Mouse (Mus musculus) midbrain, embryonic 11.5 days (tissue): ENCODE data around the gene Jak3. TPM values are rescaled to one million over a fixed set of nuclear protein-coding genes. Genes with fewer than 3 reads are reported as not detected.

Source experiments
- ATAC-seq: fragments of 200-750 bp; cut with Nextera tagmentation; 2 replicates; pipeline ENCODE4 v1.8.0; 2017; ENCODE audit warnings: moderate TSS enrichment, moderate library complexity; ENCODE audit not compliant: low FRiP score
- DNase-seq: peaks from one replicate; pipeline ENCODE4 v3.0.0; 2015; ENCODE audit warnings: low spot score; ENCODE audit errors: missing footprints
- H3K27ac ChIP-seq: fragments of 300-500 bp; sonication (generic); 2 replicates; pipeline ENCODE4 v1.5.1; 2014; ENCODE audit warnings: low read depth, low read length
- H3K27me3 ChIP-seq: fragments of 300-500 bp; sonication (generic); 2 replicates; pipeline ENCODE4 v1.6.1; 2014; ENCODE audit warnings: mild to moderate bottlenecking, low read length, moderate library complexity, mixed read lengths; ENCODE audit not compliant: control insufficient read depth, insufficient read depth
- H3K36me3 ChIP-seq: fragments of 300-500 bp; sonication (generic); 2 replicates; pipeline ENCODE4 v1.6.1; 2014; ENCODE audit warnings: mild to moderate bottlenecking, low read length, moderate library complexity, mixed read lengths; ENCODE audit not compliant: control insufficient read depth, insufficient read depth
- H3K4me1 ChIP-seq: fragments of 300-500 bp; sonication (generic); 2 replicates; pipeline ENCODE4 v1.6.1; 2014; ENCODE audit warnings: low read length; ENCODE audit not compliant: control insufficient read depth, insufficient read depth
- H3K4me2 ChIP-seq: fragments of 300-500 bp; sonication (generic); 2 replicates; pipeline ENCODE4 v1.6.1; 2014; ENCODE audit warnings: mild to moderate bottlenecking, moderate library complexity
- H3K4me3 ChIP-seq: fragments of 300-500 bp; sonication (generic); 2 replicates; pipeline ENCODE4 v1.5.1; 2014; ENCODE audit warnings: low read depth, low read length
- H3K9ac ChIP-seq: fragments of 300-500 bp; sonication (generic); 2 replicates; pipeline ENCODE4 v1.6.1; 2014; ENCODE audit warnings: low read length
- H3K9me3 ChIP-seq: fragments of 300-500 bp; sonication (generic); 2 replicates; pipeline ENCODE4 v1.6.1; 2016; ENCODE audit warnings: low read length; ENCODE audit not compliant: control insufficient read depth
- WGBS: fragments of 180-500 bp; shearing (Covaris S2); extraction: QIAGEN DNeasy Blood & Tissue Kit; methylation state at CpG from one replicate; pipeline ENCODE4 v1.1.7; 2014; 5-methylcytosine and 5-hydroxymethylcytosine counted together
- polyA plus RNA-seq: library from polyadenylated mRNA; unstranded; fragments of >200 nt; fragmentation: Nextera tagmentation; extraction: Ambion mirVana; gene quantifications from 2 replicates; pipeline ENCODE4 v1.2.1, GENCODE M21; 2014

Gene Jak3
- polyA plus RNA-seq, 1 experiment from 2014 or later: 1.7 TPM

DNA sequence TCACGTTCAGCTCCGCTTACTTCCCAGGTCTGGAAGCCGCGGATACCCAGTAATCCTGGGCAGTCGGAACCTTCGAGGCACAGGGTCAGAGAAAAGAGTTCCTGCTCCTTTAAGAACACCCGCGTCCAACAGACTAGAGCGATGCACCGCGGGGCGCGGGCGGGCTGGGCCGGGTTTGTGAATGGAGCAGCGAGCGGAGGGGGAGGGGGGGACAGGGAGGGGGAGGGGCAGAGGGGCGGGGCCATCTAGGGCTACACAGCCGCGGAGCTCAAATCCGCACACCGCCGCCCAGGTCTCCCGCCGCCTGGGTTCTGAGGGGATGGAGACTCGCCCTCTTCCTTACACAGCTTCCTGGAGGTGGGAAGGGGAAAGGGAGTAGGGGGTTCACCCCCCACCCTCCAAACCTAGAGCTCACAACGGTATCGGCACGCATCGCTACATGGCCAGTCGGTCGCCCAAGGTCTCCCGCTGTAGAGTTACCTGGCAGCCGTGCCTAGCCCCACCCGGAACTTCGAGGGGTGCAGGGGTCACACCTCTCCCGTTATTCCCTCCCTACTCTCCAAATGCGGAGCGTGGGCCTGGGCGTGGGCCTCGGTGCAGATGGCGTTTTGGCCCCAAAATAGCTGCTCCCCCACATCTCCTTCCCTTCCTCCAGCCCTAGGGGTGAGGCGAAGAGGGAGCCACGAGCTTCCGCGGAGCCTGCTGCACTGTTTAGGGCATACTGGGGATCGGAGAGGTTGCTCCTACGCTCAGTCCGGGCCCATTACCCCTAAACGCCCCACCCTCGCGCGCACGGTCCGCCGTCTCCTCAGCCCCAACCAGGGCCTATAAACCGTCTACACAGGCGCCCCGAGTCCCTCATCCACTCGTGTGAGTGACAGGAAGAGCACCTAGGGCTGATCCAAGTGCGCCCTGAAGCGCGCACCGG lies 5.2 kb upstream of the Jak3 start:
- H3K9me3 ChIP-seq: no peaks in the 10 kb centered on the region
- peaks cover 20% of the 10 kb centered on the region for H3K4me1 ChIP-seq
- H3K27ac ChIP-seq: peak overlapping the region; percentile 48
- peak overlapping the region; percentile 98 for H3K4me2 ChIP-seq
- H3K36me3 ChIP-seq: no peaks in the 10 kb centered on the region
- H3K9ac ChIP-seq: peak overlapping the region; percentile 61
- peak overlapping the region; percentile 72 for H3K4me3 ChIP-seq
- WGBS: under 1% methylated on average over 56 of the region's 64 CpGs
- peak; percentile 96 for DNase-seq
- peak; percentile 58 for ATAC-seq
- H3K27me3 ChIP-seq: peaks cover 15% of the 10 kb centered on the region

DNA sequence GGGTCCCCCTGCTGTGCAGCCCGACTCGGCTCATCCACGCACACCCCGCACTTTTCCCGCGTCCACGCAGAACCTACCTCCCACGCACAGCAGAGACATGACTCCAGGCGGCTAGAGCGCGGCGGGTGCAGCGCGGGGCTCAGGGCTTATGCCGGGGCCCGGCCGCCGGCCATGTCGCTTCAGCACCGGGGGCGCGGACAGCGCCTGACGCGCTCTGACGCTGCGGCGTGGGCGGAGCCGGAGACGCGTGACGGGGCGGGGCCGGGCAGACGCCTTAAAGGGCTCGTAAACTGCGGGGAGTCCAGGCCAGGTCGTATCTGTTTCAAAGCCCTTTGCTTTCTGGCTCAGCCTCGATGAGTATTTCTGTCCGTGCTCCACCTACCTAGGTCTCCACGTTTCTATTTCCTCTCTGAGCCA lies 4.5 kb upstream of the Jak3 start, which contains the start of gene Unc13a:
Gene Unc13a, minus strand, starts transcription at position 209 of the 417 bp plus-strand sequence.
- Histone ChIP-seq H3K4me2 (peak within 1 kb of the TSS; percentile 98), H3K9me3 (no peaks in the 10 kb centered on the region), H3K27ac (peak within 1 kb of the TSS; percentile 48), H3K27me3 (peaks cover 18% of the 10 kb centered on the region), H3K36me3 (no peaks in the 10 kb centered on the region), H3K4me1 (peaks cover 22% of the 10 kb centered on the region), H3K4me3 (peak within 1 kb of the TSS; percentile 72), H3K9ac (peak within 1 kb of the TSS; percentile 61)
- ATAC-seq (peak; percentile 77), DNase-seq (peak; percentile 100)
- under 1% methylated on average over 42 of the region's 42 CpGs for WGBS

DNA sequence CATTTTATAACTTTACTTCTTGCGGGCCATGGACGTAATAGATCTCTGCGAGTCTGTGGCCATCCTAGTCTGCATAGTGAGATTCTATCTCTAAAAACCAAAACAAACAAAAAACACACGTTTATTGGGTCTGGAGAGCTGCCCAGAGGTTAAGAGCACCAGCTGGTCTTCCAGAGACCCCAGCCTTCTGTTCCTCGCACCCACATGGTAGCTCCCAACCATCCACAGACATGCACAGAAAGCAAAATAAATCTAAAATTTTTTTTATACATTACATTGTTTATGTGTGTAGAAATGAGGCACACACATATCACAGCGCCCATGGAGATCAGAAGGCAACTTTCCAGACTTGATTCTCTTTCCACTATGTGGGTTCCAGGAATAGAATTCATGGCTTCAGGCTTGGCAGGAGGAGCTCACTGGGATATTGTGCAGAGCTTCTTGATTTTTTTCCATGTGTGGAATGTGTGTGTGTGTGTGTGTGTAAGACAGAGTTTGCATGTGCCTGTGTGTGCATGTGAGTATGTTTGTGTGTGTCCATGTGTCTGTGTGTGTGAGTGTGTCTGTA lies 3.8 kb upstream of the Jak3 start:
- WGBS: 61% methylated on average over 6 of the region's 6 CpGs
- Histone ChIP-seq H3K9me3 (no peaks in the 10 kb centered on the region), H3K9ac (0 out of 2 replicates have a peak overlapping the region, but pooled peaks have one; percentile 25), H3K36me3 (no peaks in the 10 kb centered on the region), H3K27ac (no peak overlapping the region), H3K4me3 (peak overlapping the region; percentile 72; the same call in 1 of the 2 replicates), H3K27me3 (peaks cover 22% of the 10 kb centered on the region), H3K4me2 (peak overlapping the region; percentile 98), H3K4me1 (peaks cover 22% of the 10 kb centered on the region)
- DNase-seq (peak; percentile 67), ATAC-seq (no peak)

DNA sequence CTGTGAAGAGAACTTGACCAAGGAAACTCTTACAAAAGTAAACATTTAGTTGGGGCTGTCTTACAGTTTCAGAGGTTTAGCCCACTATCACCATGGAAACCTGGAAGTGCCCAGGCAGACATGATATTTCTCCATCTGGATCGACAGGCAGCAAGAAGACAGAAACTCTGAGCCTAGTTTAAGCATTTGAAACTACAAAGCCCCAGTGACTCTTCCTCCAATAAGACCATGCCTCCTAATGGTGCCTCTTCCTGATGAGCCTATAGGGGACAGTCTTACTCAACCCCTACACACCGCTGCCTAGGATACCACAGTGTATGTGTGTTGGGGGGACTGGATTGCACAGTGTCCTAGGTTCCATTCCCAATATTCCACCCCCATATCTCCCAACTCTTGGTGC lies 2.0 kb upstream of the Jak3 start:
- 60% methylated on average over 2 of the region's 2 CpGs for WGBS
- H3K27me3 ChIP-seq: peaks cover 40% of the 10 kb centered on the region
- peak; percentile 72 for DNase-seq
- no peak overlapping the region for H3K4me3 ChIP-seq
- H3K4me2 ChIP-seq: no peak overlapping the region
- no peaks in the 10 kb centered on the region for H3K9me3 ChIP-seq
- H3K9ac ChIP-seq: no peak overlapping the region
- H3K4me1 ChIP-seq: peaks cover 17% of the 10 kb centered on the region
- no peaks in the 10 kb centered on the region for H3K36me3 ChIP-seq
- no peak overlapping the region for H3K27ac ChIP-seq
- ATAC-seq: no peak

DNA sequence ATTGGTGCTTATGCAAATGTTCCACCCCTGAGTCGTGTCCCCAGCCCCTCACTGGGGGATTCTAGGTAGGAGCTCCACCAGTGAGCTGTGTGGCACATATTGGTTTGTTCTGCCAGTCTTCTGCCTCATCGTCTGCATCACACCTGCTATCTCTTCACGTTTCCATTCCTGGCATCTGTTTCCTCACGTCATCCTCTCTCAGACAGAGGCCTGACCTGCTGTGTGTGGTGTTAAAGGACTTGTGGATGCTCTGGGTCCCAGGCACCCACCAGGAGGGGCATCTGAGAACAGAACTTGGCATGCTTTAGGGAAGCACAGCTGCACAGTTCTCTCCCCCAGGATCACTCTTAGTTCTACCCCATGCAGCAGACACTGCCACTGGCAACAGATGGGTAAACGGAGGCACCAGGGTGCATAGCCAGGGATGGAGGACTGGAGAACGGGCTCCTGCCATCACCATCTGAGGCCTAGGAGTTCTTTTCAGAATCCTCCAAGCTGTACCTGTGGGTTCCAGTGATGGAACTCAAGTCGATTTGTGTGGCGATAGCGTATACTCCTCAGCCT lies 558 bp upstream of the Jak3 start:
- H3K36me3 ChIP-seq: no peaks in the 10 kb centered on the region
- no peak overlapping the region for H3K4me3 ChIP-seq
- ATAC-seq: no peak
- peak overlapping the region; percentile 66 for H3K9ac ChIP-seq
- peak overlapping the region; percentile 86; the same call in 1 of the 2 replicates for H3K4me2 ChIP-seq
- whole genome bisulfite sequencing: 31% methylated on average over 9 of the region's 9 CpGs
- peak; percentile 60 for DNase-seq
- H3K4me1 ChIP-seq: peaks cover 12% of the 10 kb centered on the region
- H3K27ac ChIP-seq: no peak overlapping the region
- peaks cover 49% of the 10 kb centered on the region for H3K27me3 ChIP-seq
- H3K9me3 ChIP-seq: no peaks in the 10 kb centered on the region

DNA sequence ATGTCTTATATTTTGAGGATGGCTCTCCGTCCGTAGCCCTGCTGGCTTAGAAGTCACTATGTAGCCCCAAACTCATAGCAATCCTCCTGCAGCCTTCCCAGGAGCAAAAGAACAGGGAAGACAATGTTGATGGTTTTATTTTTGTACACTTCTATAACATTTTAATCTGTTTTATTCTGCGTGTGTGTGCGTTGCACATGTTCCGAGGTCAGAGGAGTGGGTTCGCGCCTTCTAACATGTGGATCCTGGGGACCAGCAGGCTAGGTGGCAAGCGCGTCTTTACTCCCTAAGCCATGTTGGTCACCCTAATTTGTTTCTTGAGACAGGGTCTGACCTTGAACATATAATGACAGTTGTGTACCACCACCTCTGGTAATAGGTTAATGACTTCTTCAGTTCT lies 707 bp downstream of the Jak3 start:
- DNase-seq: peak; percentile 86
- no peak for ATAC-seq
- H3K4me2 ChIP-seq: peak overlapping the region; percentile 86
- 50% methylated on average over 9 of the region's 9 CpGs for WGBS
- H3K27ac ChIP-seq: no peak overlapping the region
- H3K27me3 ChIP-seq: peaks cover 61% of the 10 kb centered on the region
- H3K36me3 ChIP-seq: no peaks in the 10 kb centered on the region
- peak overlapping the region; percentile 66; the same call in 1 of the 2 replicates for H3K9ac ChIP-seq
- peak overlapping the region; percentile 61 for H3K4me3 ChIP-seq
- H3K4me1 ChIP-seq: peaks cover 5% of the 10 kb centered on the region
- H3K9me3 ChIP-seq: no peaks in the 10 kb centered on the region

DNA sequence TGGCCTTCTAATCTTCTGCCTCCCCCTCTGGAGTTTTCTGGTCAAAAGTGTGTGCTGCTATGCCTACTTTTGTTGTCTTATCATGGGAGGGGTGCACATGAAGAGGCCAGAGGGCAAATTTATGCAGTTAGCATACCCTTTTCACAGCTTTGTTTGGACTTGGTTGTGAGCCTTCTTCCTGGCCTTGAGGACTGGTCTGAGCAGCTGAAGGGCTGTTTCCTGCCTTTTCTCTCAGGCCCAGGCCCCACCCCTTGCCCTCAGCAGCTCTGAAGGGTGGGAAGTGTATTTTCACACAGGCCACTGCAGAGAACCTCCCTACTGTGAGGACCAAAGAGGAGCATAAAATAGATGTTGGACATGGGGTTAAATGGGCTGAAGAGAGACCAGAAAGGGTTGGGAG lies 1.5 kb downstream of the Jak3 start:
- no peak for ATAC-seq
- peaks cover 3% of the 10 kb centered on the region for H3K4me1 ChIP-seq

DNA sequence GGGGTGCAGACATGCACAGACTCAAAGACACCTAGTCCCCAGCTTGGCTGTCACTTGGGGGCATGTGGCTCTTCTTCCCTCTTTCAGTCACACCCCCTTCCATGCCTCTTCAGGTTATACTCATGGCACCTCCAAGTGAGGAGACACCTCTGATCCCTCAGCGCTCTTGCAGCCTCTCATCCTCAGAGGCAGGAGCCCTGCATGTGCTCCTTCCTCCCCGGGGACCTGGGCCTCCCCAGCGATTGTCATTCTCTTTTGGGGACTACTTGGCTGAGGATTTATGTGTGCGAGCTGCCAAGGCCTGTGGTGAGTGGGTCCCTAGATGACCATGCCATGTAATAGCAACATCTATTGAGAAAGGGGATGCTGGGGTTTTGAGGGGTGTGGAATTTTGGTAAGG lies 2.1 kb downstream of the Jak3 start:
- WGBS: 63% methylated on average over 4 of the region's 4 CpGs
- no peak overlapping the region for H3K9ac ChIP-seq

More for the DNA sequence above, 1.5 kb downstream of the Jak3 start:
- peaks cover 69% of the 10 kb centered on the region for H3K27me3 ChIP-seq
- no peak overlapping the region for H3K9ac ChIP-seq
- H3K36me3 ChIP-seq: no peaks in the 10 kb centered on the region
- no peak overlapping the region for H3K27ac ChIP-seq
- DNase-seq: no peak
- H3K9me3 ChIP-seq: no peaks in the 10 kb centered on the region
- no peak overlapping the region for H3K4me3 ChIP-seq
- no peak overlapping the region for H3K4me2 ChIP-seq

DNA sequence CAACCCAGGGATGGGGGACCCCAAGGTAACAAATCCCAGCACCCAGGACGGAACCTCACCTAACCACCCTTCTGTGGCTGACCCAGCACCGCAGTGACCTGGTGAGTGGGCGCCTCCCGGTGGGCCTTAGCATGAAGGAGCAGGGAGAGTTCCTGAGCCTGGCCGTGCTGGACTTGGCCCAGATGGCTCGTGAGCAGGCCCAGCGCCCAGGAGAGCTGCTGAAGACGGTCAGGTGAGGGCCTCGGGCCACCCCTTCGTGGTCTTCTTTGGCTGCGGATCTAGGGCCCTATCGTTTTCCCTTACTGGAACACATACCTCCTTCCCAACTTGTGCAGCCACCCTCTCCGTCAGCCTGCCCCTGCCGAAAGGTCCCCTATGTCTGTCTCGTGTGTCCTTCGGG lies 3.0 kb downstream of the Jak3 start:
- DNase-seq (no peak), ATAC-seq (no peak)
- H3K9ac ChIP-seq: no peak overlapping the region
- peak overlapping the region; percentile 37 for H3K4me2 ChIP-seq
- 8% methylated on average over 16 of the region's 16 CpGs for WGBS
- H3K36me3 ChIP-seq: no peaks in the 10 kb centered on the region
- H3K4me1 ChIP-seq: peaks cover 3% of the 10 kb centered on the region
- no peak overlapping the region for H3K4me3 ChIP-seq
- H3K27me3 ChIP-seq: peaks cover 85% of the 10 kb centered on the region
- H3K27ac ChIP-seq: no peak overlapping the region
- no peaks in the 10 kb centered on the region for H3K9me3 ChIP-seq

More for the DNA sequence above, 2.1 kb downstream of the Jak3 start:
- Histone ChIP-seq H3K27ac (no peak overlapping the region), H3K9me3 (no peaks in the 10 kb centered on the region), H3K4me2 (no peak overlapping the region), H3K27me3 (peaks cover 76% of the 10 kb centered on the region), H3K4me1 (peaks cover 3% of the 10 kb centered on the region), H3K4me3 (no peak overlapping the region), H3K36me3 (no peaks in the 10 kb centered on the region)
- ATAC-seq: no peak
- no peak for DNase-seq
